Mouse (Mus musculus): ENCODE results near the gene Afdn. TPM values are rescaled to one million over a fixed set of nuclear protein-coding genes. Genes with fewer than 3 reads are reported as not detected.

Afdn gene
- polyA plus RNA-seq, 1 experiment from 2014 or later, result 78.1 TPM

- H3K4me3 ChIP-seq (ENCODE audit: control insufficient read depth in 1 of 2, insufficient read depth in 1 of 2, low read depth in 1 of 2, low read length in 2 of 2), result no peak overlapping the region
- no peak for ATAC-seq (ENCODE audit: insufficient number of reproducible peaks, insufficient read depth, low FRiP score, low read depth)
- H3K4me2 ChIP-seq (ENCODE audit: low read length), result no peak overlapping the region
- H3K36me3 ChIP-seq (ENCODE audit: control insufficient read depth, insufficient read depth, low read length), result peaks cover 27% of the 10 kb centered on the region
- no peaks in the 10 kb centered on the region for H3K4me1 ChIP-seq (ENCODE audit: control insufficient read depth in 2 of 2, insufficient read depth in 2 of 2, low read length in 2 of 2)
- H3K9me3 ChIP-seq (ENCODE audit: control insufficient read depth, low read length), result no peaks in the 10 kb centered on the region
- no peak overlapping the region for H3K27ac ChIP-seq (replicated peaks in 1 of 2; ENCODE audit: control insufficient read depth in 1 of 2, insufficient read depth in 1 of 2, low read depth in 2 of 2, low read length in 2 of 2)
- WGBS, result 89% methylated on average over 1 of the region's 1 CpGs
- H3K9ac ChIP-seq (ENCODE audit: low read length), result no peak overlapping the region
- no peaks in the 10 kb centered on the region for H3K27me3 ChIP-seq (ENCODE audit: control insufficient read depth, insufficient read depth, low read length)
These were observed 109.9 kb downstream of the Afdn start for GRCm38 (mm10) chr17:13870236-13870635.

- Histone ChIP-seq H3K27ac (replicated peaks in 1 of 2; ENCODE audit: control insufficient read depth in 1 of 2, insufficient read depth in 1 of 2, low read depth in 2 of 2, low read length in 2 of 2) (no peak overlapping the region), H3K4me3 (ENCODE audit: control insufficient read depth in 1 of 2, insufficient read depth in 1 of 2, low read depth in 1 of 2, low read length in 2 of 2) (no peak overlapping the region), H3K9me3 (ENCODE audit: control insufficient read depth, low read length) (no peaks in the 10 kb centered on the region), H3K4me1 (ENCODE audit: control insufficient read depth in 2 of 2, insufficient read depth in 2 of 2, low read length in 2 of 2) (no peaks in the 10 kb centered on the region), H3K4me2 (ENCODE audit: low read length) (no peak overlapping the region), H3K36me3 (ENCODE audit: control insufficient read depth, insufficient read depth, low read length) (peaks cover 21% of the 10 kb centered on the region), H3K9ac (ENCODE audit: low read length) (no peak overlapping the region), H3K27me3 (ENCODE audit: control insufficient read depth, insufficient read depth, low read length) (no peaks in the 10 kb centered on the region)
- WGBS, result 90% methylated on average over 1 of the region's 1 CpGs
- ATAC-seq (ENCODE audit: insufficient number of reproducible peaks, insufficient read depth, low FRiP score, low read depth), result no peak
These were observed 113.9 kb downstream of the Afdn start for GRCm38 (mm10) chr17:13874245-13874644.

- H3K9ac ChIP-seq (ENCODE audit: low read length), result no peak overlapping the region
- H3K36me3 ChIP-seq (ENCODE audit: control insufficient read depth, insufficient read depth, low read length), result peaks cover 24% of the 10 kb centered on the region
- H3K4me3 ChIP-seq (ENCODE audit: control insufficient read depth in 1 of 2, insufficient read depth in 1 of 2, low read depth in 1 of 2, low read length in 2 of 2), result no peak overlapping the region
- H3K4me1 ChIP-seq (ENCODE audit: control insufficient read depth in 2 of 2, insufficient read depth in 2 of 2, low read length in 2 of 2), result no peaks in the 10 kb centered on the region
- no peak for ATAC-seq (ENCODE audit: insufficient number of reproducible peaks, insufficient read depth, low FRiP score, low read depth)
- no peaks in the 10 kb centered on the region for H3K27me3 ChIP-seq (ENCODE audit: control insufficient read depth, insufficient read depth, low read length)
- no peak overlapping the region for H3K4me2 ChIP-seq (ENCODE audit: low read length)
- no peak overlapping the region for H3K27ac ChIP-seq (replicated peaks in 1 of 2; ENCODE audit: control insufficient read depth in 1 of 2, insufficient read depth in 1 of 2, low read depth in 2 of 2, low read length in 2 of 2)
- no peaks in the 10 kb centered on the region for H3K9me3 ChIP-seq (ENCODE audit: control insufficient read depth, low read length)
These were observed 117.1 kb downstream of the Afdn start for GRCm38 (mm10) chr17:13877460-13877859.

- Histone ChIP-seq H3K9ac (ENCODE audit: low read length) (no peak overlapping the region), H3K9me3 (ENCODE audit: control insufficient read depth, low read length) (no peaks in the 10 kb centered on the region), H3K27ac (replicated peaks in 1 of 2; ENCODE audit: control insufficient read depth in 1 of 2, insufficient read depth in 1 of 2, low read depth in 2 of 2, low read length in 2 of 2) (no peak overlapping the region), H3K36me3 (ENCODE audit: control insufficient read depth, insufficient read depth, low read length) (peaks cover 44% of the 10 kb centered on the region), H3K4me2 (ENCODE audit: low read length) (no peak overlapping the region), H3K4me3 (ENCODE audit: control insufficient read depth in 1 of 2, insufficient read depth in 1 of 2, low read depth in 1 of 2, low read length in 2 of 2) (no peak overlapping the region), H3K4me1 (ENCODE audit: control insufficient read depth in 2 of 2, insufficient read depth in 2 of 2, low read length in 2 of 2) (no peaks in the 10 kb centered on the region; a peak in 1 of 4 replicates), H3K27me3 (ENCODE audit: control insufficient read depth, insufficient read depth, low read length) (no peaks in the 10 kb centered on the region)
- WGBS, result 32% methylated on average over 1 of the region's 1 CpGs
- no peak for ATAC-seq (ENCODE audit: insufficient number of reproducible peaks, insufficient read depth, low FRiP score, low read depth)
These were observed 119.4 kb downstream of the Afdn start for GRCm38 (mm10) chr17:13879731-13880130.

- Histone ChIP-seq H3K9ac (ENCODE audit: low read length) (no peak overlapping the region), H3K27me3 (ENCODE audit: control insufficient read depth, insufficient read depth, low read length) (no peaks in the 10 kb centered on the region), H3K9me3 (ENCODE audit: control insufficient read depth, low read length) (no peaks in the 10 kb centered on the region), H3K4me1 (ENCODE audit: control insufficient read depth in 2 of 2, insufficient read depth in 2 of 2, low read length in 2 of 2) (no peaks in the 10 kb centered on the region; a peak in 1 of 4 replicates), H3K4me3 (ENCODE audit: control insufficient read depth in 1 of 2, insufficient read depth in 1 of 2, low read depth in 1 of 2, low read length in 2 of 2) (no peak overlapping the region), H3K4me2 (ENCODE audit: low read length) (no peak overlapping the region), H3K36me3 (ENCODE audit: control insufficient read depth, insufficient read depth, low read length) (peaks cover 73% of the 10 kb centered on the region), H3K27ac (replicated peaks in 1 of 2; ENCODE audit: control insufficient read depth in 1 of 2, insufficient read depth in 1 of 2, low read depth in 2 of 2, low read length in 2 of 2) (no peak overlapping the region)
- ATAC-seq (ENCODE audit: insufficient number of reproducible peaks, insufficient read depth, low FRiP score, low read depth), result no peak
- WGBS, result 56% methylated on average over 5 of the region's 5 CpGs
These were observed 123.2 kb downstream of the Afdn start for GRCm38 (mm10) chr17:13883540-13883939.

- H3K4me1 ChIP-seq (ENCODE audit: control insufficient read depth in 2 of 2, insufficient read depth in 2 of 2, low read length in 2 of 2), result no peaks in the 10 kb centered on the region
- H3K36me3 ChIP-seq (ENCODE audit: control insufficient read depth, insufficient read depth, low read length), result peaks cover 47% of the 10 kb centered on the region
- H3K27ac ChIP-seq (replicated peaks in 1 of 2; ENCODE audit: control insufficient read depth in 1 of 2, insufficient read depth in 1 of 2, low read depth in 2 of 2, low read length in 2 of 2), result no peak overlapping the region
- no peak overlapping the region for H3K4me2 ChIP-seq (ENCODE audit: low read length)
- H3K4me3 ChIP-seq (ENCODE audit: control insufficient read depth in 1 of 2, insufficient read depth in 1 of 2, low read depth in 1 of 2, low read length in 2 of 2), result no peak overlapping the region
- no peaks in the 10 kb centered on the region for H3K27me3 ChIP-seq (ENCODE audit: control insufficient read depth, insufficient read depth, low read length)
- no peaks in the 10 kb centered on the region for H3K9me3 ChIP-seq (ENCODE audit: control insufficient read depth, low read length)
- H3K9ac ChIP-seq (ENCODE audit: low read length), result no peak overlapping the region
- 67% methylated on average over 7 of the region's 7 CpGs for WGBS
- ATAC-seq (ENCODE audit: insufficient number of reproducible peaks, insufficient read depth, low FRiP score, low read depth), result no peak
These were observed 129.6 kb downstream of the Afdn start for GRCm38 (mm10) chr17:13889818-13890434.

GRCm38 (mm10) chr17:13890932-13891331 lies 130.6 kb downstream of the Afdn start:
- no peaks in the 10 kb centered on the region for H3K27me3 ChIP-seq (ENCODE audit: control insufficient read depth, insufficient read depth, low read length)
- no peak overlapping the region for H3K4me3 ChIP-seq (ENCODE audit: control insufficient read depth in 1 of 2, insufficient read depth in 1 of 2, low read depth in 1 of 2, low read length in 2 of 2)
- no peaks in the 10 kb centered on the region for H3K9me3 ChIP-seq (ENCODE audit: control insufficient read depth, low read length)
- H3K4me1 ChIP-seq (ENCODE audit: control insufficient read depth in 2 of 2, insufficient read depth in 2 of 2, low read length in 2 of 2), result no peaks in the 10 kb centered on the region
- peaks cover 44% of the 10 kb centered on the region for H3K36me3 ChIP-seq (ENCODE audit: control insufficient read depth, insufficient read depth, low read length)
- no peak overlapping the region for H3K4me2 ChIP-seq (ENCODE audit: low read length)
- WGBS, result 67% methylated on average over 1 of the region's 1 CpGs
- ATAC-seq (ENCODE audit: insufficient number of reproducible peaks, insufficient read depth, low FRiP score, low read depth), result no peak
- H3K9ac ChIP-seq (ENCODE audit: low read length), result no peak overlapping the region
- H3K27ac ChIP-seq (replicated peaks in 1 of 2; ENCODE audit: control insufficient read depth in 1 of 2, insufficient read depth in 1 of 2, low read depth in 2 of 2, low read length in 2 of 2), result no peak overlapping the region

GRCm38 (mm10) chr17:13898838-13899237 lies 138.5 kb downstream of the Afdn start:
- Histone ChIP-seq H3K4me2 (ENCODE audit: low read length) (no peak overlapping the region), H3K4me1 (ENCODE audit: control insufficient read depth in 2 of 2, insufficient read depth in 2 of 2, low read length in 2 of 2) (peaks cover 0 to 2% of the 10 kb centered on the region in 2 experiments; a peak in 1 of 4 replicates), H3K36me3 (ENCODE audit: control insufficient read depth, insufficient read depth, low read length) (peaks cover 69% of the 10 kb centered on the region), H3K9me3 (ENCODE audit: control insufficient read depth, low read length) (no peaks in the 10 kb centered on the region), H3K27ac (replicated peaks in 1 of 2; ENCODE audit: control insufficient read depth in 1 of 2, insufficient read depth in 1 of 2, low read depth in 2 of 2, low read length in 2 of 2) (no peak overlapping the region), H3K4me3 (ENCODE audit: control insufficient read depth in 1 of 2, insufficient read depth in 1 of 2, low read depth in 1 of 2, low read length in 2 of 2) (no peak overlapping the region), H3K9ac (ENCODE audit: low read length) (no peak overlapping the region), H3K27me3 (ENCODE audit: control insufficient read depth, insufficient read depth, low read length) (no peaks in the 10 kb centered on the region)
- ATAC-seq (ENCODE audit: insufficient number of reproducible peaks, insufficient read depth, low FRiP score, low read depth), result no peak
- 66% methylated on average over 17 of the region's 17 CpGs for WGBS
